Mouse (Mus musculus): ENCODE measurements at regions not wholly inside any gene's neighbourhood (a gene's known extent, or its start where the extent isn't known, plus 50 kb on each side); places are given as distances from the start of the nearest gene placed in this dataset.

- DNase-seq (ENCODE audit: low read depth), result peak; percentile 45
- TF ChIP-seq CTCF (IDR thresholded peaks at IDR 0.05; ENCODE audit: borderline replicate concordance, extremely low read depth, insufficient read depth, insufficient read length) (no peak), POLR2A (IDR thresholded peaks at IDR 0.05; ENCODE audit: borderline replicate concordance, extremely low read depth, insufficient read depth, insufficient read length, poor library complexity, severe bottlenecking) (no peak)
Measured at GRCm38 (mm10) chr9:33360966-33361365, 724.9 kb downstream of the Ets1 start.

DNA sequence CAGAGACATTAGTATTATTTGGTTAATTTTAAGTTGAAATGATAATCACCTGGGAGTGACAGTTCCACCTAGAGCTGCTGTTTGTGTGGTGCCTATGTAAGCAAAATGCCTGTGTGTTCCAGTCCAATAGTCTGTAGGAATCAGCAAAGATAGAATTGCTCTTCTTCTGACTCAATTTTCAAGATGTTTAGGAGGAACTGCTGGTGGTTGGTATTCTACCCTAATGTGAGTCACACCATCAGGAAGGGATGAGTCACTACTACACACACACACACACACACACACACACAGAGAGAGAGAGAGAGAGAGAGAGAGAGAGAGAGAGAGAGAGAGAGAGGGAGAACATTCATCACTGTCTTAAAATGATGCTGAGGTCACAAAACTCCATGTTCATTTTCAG, 753.1 kb downstream of the Ets1 start:
- no peak for TF ChIP-seq CTCF (IDR thresholded peaks at IDR 0.05; ENCODE audit: borderline replicate concordance, extremely low read depth, insufficient read depth, insufficient read length)
- no peak for TF ChIP-seq POLR2A (IDR thresholded peaks at IDR 0.05; ENCODE audit: borderline replicate concordance, extremely low read depth, insufficient read depth, insufficient read length, poor library complexity, severe bottlenecking)
- DNase-seq (ENCODE audit: low read depth), result no peak

DNA sequence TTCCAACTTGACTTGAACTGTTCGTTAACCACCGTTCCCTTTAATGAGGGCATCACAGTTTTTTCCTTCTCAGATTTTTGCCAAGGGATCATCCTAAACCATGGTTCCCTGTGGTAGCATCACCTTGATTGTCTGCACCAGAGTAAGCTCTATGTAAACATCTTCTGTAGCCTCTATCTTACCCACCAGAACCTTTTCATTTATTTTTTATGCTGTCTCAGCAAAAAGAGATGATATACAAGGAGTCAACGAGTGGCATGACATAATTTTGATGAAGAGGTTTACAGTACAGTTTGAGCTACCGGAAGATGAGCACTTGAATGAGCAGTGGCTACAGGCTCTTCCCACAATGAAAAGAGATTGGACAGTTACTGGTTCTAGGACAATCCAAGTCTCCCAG, 768.7 kb downstream of the Ets1 start:
- DNase-seq (ENCODE audit: low read depth), result no peak
- no peak for TF ChIP-seq POLR2A (IDR thresholded peaks at IDR 0.05; ENCODE audit: borderline replicate concordance, extremely low read depth, insufficient read depth, insufficient read length, poor library complexity, severe bottlenecking)
- TF ChIP-seq CTCF (IDR thresholded peaks at IDR 0.05; ENCODE audit: borderline replicate concordance, extremely low read depth, insufficient read depth, insufficient read length), result no peak

DNA sequence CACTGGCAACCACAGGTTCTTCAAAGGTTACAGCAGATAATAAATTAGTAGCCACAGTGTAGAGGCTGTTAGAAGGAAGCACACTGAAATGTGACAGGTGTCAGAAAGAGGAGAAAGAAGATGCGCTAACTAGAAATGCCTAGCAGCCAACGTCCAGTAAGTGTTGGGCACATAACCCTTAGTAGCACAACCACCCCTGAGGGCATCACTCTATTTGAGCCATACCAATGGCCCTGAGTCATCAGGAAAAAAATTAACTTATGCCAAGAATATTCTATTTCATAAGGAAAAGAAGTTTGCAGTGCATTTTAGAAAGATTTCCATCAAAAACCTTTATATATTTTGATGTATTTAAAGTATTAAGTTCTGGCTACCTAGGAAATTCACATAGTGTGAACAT, 771.5 kb downstream of the Ets1 start:
- TF ChIP-seq CTCF (IDR thresholded peaks at IDR 0.05; ENCODE audit: borderline replicate concordance, extremely low read depth, insufficient read depth, insufficient read length) (no peak), POLR2A (IDR thresholded peaks at IDR 0.05; ENCODE audit: borderline replicate concordance, extremely low read depth, insufficient read depth, insufficient read length, poor library complexity, severe bottlenecking) (no peak)
- no peak for DNase-seq (ENCODE audit: low read depth)

GRCm38 (mm10) chr9:33423781-33424180, 787.8 kb downstream of the Ets1 start:
- DNase-seq (ENCODE audit: low read depth), result peak; percentile 87

DNA sequence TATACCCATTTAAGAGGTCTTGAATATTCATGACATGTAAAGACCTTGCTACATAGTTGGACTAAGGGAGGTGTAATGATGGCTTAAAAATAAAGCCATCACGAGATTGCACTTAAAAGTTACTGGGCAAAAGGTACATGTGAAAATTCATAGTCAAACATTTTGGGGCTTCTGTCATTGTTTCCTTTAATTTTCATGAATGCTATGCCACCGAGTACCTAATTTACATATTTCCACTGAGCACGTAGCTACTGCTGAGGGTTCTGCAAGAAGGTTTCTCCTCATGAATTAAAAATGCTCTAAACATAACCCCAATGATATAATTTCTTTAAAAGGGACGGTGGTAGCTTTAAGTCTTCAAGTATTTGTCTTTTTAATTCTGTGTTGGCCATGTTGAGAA, 800.4 kb downstream of the Ets1 start:
- no peak for DNase-seq (ENCODE audit: low read depth)
- TF ChIP-seq CTCF (IDR thresholded peaks at IDR 0.05; ENCODE audit: borderline replicate concordance, extremely low read depth, insufficient read depth, insufficient read length) (no peak), POLR2A (IDR thresholded peaks at IDR 0.05; ENCODE audit: borderline replicate concordance, extremely low read depth, insufficient read depth, insufficient read length, poor library complexity, severe bottlenecking) (no peak)

More at GRCm38 (mm10) chr9:33423781-33424180, 787.8 kb downstream of the Ets1 start:
- TF ChIP-seq POLR2A (IDR thresholded peaks at IDR 0.05; ENCODE audit: borderline replicate concordance, extremely low read depth, insufficient read depth, insufficient read length, poor library complexity, severe bottlenecking) (no peak), CTCF (IDR thresholded peaks at IDR 0.05; ENCODE audit: borderline replicate concordance, extremely low read depth, insufficient read depth, insufficient read length) (no peak)

- no peak for TF ChIP-seq CTCF (IDR thresholded peaks at IDR 0.05; ENCODE audit: borderline replicate concordance, extremely low read depth, insufficient read depth, insufficient read length)
- TF ChIP-seq POLR2A (IDR thresholded peaks at IDR 0.05; ENCODE audit: borderline replicate concordance, extremely low read depth, insufficient read depth, insufficient read length, poor library complexity, severe bottlenecking), result no peak
- DNase-seq (ENCODE audit: low read depth), result no peak
Measured at GRCm38 (mm10) chr9:33442266-33442665, 806.2 kb downstream of the Ets1 start.

GRCm38 (mm10) chr9:33445902-33446301, 809.9 kb downstream of the Ets1 start:
- no peak for TF ChIP-seq CTCF (IDR thresholded peaks at IDR 0.05; ENCODE audit: borderline replicate concordance, extremely low read depth, insufficient read depth, insufficient read length)
- no peak for TF ChIP-seq POLR2A (IDR thresholded peaks at IDR 0.05; ENCODE audit: borderline replicate concordance, extremely low read depth, insufficient read depth, insufficient read length, poor library complexity, severe bottlenecking)
- peak; percentile 73 for DNase-seq (ENCODE audit: low read depth)

GRCm38 (mm10) chr9:33475106-33475505, 839.1 kb downstream of the Ets1 start:
- TF ChIP-seq POLR2A (IDR thresholded peaks at IDR 0.05; ENCODE audit: borderline replicate concordance, extremely low read depth, insufficient read depth, insufficient read length, poor library complexity, severe bottlenecking) (no peak), CTCF (IDR thresholded peaks at IDR 0.05; ENCODE audit: borderline replicate concordance, extremely low read depth, insufficient read depth, insufficient read length) (no peak)
- no peak for DNase-seq (ENCODE audit: low read depth)

DNA sequence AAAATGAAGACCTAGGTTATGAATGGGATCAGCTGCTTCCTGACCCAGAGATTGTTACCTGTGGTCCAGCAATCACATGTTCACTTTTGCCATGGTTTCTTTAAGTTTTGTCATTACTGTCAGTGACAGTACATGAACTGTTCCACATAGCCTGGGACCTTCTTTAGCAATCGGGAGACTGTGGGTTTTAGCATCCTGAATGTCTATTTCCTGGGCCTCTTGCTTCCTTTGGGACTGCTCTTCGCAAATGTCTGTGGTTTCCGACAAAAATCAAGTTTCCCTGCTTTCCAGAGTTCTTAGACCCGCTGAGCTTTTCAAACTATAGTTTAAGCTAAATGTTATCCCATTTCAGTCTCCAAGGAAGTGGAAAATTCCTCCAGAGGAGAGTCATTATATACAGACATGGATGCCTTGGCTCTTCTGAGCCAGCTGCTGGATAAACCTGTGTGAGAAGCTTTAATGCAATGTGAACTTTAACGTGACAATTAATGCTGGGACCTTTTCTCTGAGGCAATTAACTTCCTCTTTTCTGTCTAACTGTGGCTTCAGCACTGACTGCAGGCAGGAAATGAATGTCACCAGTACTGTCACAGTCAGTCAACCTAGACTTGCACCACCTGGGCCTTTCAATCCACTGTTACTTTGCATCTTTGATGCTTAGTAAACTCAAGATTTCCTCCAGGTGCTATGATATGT, 847.0 kb downstream of the Ets1 start:
- DNase-seq (ENCODE audit: low read depth), result no peak
- TF ChIP-seq POLR2A (IDR thresholded peaks at IDR 0.05; ENCODE audit: borderline replicate concordance, extremely low read depth, insufficient read depth, insufficient read length, poor library complexity, severe bottlenecking) (no peak), CTCF (IDR thresholded peaks at IDR 0.05; ENCODE audit: borderline replicate concordance, extremely low read depth, insufficient read depth, insufficient read length) (no peak)

- no peak for DNase-seq (ENCODE audit: low read depth)
- TF ChIP-seq CTCF (IDR thresholded peaks at IDR 0.05; ENCODE audit: borderline replicate concordance, extremely low read depth, insufficient read depth, insufficient read length) (no peak), POLR2A (IDR thresholded peaks at IDR 0.05; ENCODE audit: borderline replicate concordance, extremely low read depth, insufficient read depth, insufficient read length, poor library complexity, severe bottlenecking) (no peak)
Measured at GRCm38 (mm10) chr9:33483541-33483846, 847.5 kb downstream of the Ets1 start.

GRCm38 (mm10) chr9:33533101-33533810, 897.2 kb downstream of the Ets1 start:
- DNase-seq (ENCODE audit: low read depth), result peak; percentile 6
- no peak for TF ChIP-seq CTCF (IDR thresholded peaks at IDR 0.05; ENCODE audit: borderline replicate concordance, extremely low read depth, insufficient read depth, insufficient read length)
- no peak for TF ChIP-seq POLR2A (IDR thresholded peaks at IDR 0.05; ENCODE audit: borderline replicate concordance, extremely low read depth, insufficient read depth, insufficient read length, poor library complexity, severe bottlenecking)

All from brain, embryonic 14.5 days (tissue).